Mouse (Mus musculus) left cerebral cortex, postnatal 14 days (tissue): Measurements from ENCODE around the gene Ppp5c. TPM values are rescaled to one million over a fixed set of nuclear protein-coding genes. Genes with fewer than 3 reads are reported as not detected.

Source experiments
- DNase-seq, 2 experiments: peaks; one replicate each; pipeline ENCODE4 v3.0.0; 2021 to 2022; ENCODE audit warnings: low spot score in 2 of 2, mixed read lengths in 1 of 2
- intact Hi-C: fragments of 180-260 bp; cut with DNase I; formaldehyde crosslinking; loops from one replicate; pipeline ENCODE4 v1.15.1; 2025
- total RNA-seq, 2 experiments: library from RNA; stranded (reverse); gene quantifications; 2 replicates each; pipeline ENCODE4 v1.2.3; 2021

Ppp5c gene
- total RNA-seq, 2 experiments from 2014 or later, result 182 to 185 TPM

DNA sequence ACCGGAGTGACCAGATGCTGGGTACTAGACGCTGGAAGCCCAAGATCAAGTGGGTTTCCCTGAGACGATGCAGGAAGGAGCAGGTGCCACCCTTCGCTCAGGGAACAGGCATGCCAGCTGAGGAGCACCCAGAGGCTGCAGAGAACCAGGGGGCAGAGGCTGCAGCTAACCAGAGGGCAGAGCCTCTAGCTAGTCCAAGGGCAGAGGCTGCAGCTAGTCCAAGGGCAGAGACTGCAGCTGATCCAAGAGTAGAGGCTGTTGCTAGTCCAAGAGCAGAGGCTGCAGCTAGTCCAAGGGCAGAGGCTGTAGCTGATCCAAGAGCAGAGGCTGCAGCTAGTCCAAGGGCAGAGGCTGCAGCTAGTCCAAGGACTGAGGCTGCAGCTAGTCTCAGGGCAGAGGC, 32.4 kb downstream of the Ppp5c start:
- no peak for DNase-seq
- intact Hi-C loops, result no loop called here

DNA sequence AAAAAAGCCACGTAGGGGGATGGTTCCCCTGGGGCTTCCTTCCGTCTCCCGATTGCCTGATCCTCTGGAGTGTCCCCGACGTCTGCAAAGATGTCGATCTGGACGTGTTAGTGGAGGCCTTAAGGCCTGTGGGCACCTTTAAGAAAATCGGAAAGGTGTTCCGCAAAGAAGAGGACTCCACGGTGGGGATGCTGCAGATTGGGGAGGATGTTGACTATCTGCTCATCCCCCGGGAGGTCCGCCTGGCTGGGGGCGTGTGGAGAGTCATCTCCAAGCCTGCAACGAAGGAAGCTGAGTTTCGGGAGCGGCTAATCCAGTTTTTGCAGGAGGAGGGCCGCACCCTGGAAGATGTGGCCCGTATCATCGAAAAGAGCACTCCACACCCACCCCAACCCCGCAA, 33.3 kb downstream of the Ppp5c start:
- intact Hi-C loops, result no loop called here
- DNase-seq, result no peak

DNA sequence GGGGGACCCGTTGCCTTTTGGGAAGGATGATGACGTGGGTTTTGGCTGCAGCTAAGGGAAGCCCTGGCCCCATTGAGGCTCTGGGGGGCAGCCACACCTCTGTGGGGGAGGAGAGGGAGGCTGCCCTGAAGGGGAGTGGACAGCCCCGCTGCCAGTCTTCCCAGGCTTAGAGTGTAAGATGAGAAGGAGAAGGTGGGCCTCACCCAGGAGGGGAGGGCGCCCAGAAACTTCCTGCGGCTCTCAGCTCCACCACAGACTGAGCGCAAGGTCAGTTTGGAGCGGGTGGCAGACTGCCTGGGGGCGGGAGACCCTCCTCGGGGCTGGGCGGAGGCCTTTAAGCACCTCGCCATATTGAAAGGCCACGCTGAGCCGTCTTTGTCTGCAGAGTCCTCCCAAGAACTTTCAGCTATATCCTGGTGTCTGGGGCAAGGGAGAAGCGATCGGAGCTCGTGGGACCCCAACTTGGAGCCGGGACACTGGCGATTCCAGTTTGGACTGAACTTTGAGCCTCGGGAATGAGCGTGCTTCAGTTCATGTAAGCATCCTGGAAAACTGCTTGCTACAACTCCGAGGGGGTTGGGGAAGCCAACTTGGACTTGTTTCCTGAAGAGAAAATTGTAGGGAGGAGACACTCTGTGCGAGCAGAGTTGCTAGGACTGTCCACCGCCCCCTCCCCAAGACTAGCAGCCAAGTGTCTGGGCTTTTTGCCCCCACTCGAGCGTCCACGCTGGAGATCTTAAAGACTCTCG, 33.9 kb downstream of the Ppp5c start:
- peak in 1 of 2 experiments; percentile 45 for DNase-seq
- intact Hi-C loops, result no loop called here

- intact Hi-C loops, result no loop called here
- no peak for DNase-seq
These were observed 35.3 kb downstream of the Ppp5c start, which contains the start of gene Ccdc8 for GRCm38 (mm10) chr7:16992451-16992807. TSS of gene Ccdc8 (plus strand) at chr7:16992708.

DNA sequence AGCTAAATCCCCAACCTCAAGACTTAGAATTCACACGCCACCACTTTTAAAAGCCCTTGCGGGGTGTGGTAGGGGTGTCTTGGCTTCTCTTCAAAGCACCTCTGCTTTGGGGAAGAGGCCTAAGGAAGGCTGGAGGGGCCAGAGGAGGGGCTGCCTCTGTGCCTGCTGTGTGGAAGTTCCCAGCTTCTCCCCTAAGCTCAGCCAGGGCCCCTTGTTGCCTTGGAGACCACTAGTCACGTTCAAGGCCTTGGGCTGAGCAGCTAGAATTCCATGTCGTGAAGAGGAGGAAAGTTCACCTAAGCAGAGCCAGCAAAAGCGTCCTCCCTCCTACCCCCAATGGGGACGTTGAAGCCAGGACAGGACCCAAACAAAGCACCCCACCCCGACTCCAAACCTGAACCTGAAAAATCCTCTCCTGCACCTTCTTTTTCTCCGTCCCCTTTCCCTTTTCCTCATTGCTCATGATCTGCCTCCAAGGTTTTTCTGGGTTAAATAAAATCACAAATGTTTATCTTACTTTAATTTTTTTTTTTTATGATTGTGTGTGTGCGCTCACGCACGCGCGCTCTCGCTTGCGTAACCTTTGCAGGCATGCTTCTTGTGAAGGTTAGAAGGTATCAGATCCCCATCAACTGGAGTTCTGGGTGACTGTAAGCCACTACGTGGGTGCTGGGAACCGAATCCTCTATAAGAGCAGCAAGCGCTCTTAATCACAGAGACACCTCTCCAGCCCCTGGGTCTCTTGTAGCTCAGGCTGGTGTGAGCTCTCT, 35.9 kb downstream of the Ppp5c start:
- no peak for DNase-seq
- intact Hi-C loops, result no loop called here

GRCm38 (mm10) chr7:16990006-16990744, 37.5 kb downstream of the Ppp5c start:
- DNase-seq, result no peak
- intact Hi-C loops, result no loop called here

GRCm38 (mm10) chr7:16988405-16988804, 39.3 kb downstream of the Ppp5c start:
- no peak for DNase-seq
- intact Hi-C loops, result no loop called here

- no peak for DNase-seq
- intact Hi-C loops, result no loop called here
These were observed 40.1 kb downstream of the Ppp5c start for GRCm38 (mm10) chr7:16987541-16988149.

DNA sequence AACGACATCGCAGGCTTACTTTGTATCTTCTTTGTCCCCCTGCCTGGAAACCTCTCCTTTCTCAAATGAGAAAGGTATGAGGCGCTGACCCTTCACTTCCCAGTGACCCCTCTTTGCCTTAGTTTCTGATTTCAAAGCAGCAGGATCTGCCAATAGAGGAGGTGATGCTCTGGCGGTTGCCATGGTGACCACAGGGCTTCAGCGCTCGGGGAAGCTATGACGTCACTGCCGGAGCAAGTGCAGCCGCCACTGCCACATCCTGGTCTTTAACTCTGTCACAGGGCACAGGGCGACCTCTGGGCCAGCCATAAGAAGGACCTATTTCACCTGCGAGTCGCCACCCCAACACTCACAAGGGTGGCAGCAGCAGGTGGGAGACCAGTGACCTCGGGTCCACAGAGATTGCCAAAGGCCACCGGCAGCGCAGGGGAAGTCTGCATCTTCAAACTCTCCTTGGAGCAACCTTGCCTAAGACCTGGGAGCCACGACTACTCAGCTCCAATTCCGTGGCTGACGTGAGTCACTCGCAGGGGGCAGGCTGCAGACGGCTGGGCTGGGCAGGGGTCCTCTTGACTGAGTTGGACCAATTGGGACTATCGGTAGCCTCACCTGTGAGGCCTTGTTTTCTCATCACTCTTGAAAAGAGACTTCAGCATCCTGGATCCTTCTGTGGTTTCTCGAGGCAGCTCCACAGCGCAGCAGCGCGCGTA, 44.7 kb downstream of the Ppp5c start, which contains the start of gene Gm42372:
Gm42372 (plus strand) TSS at position 228 of the 710 bp plus-strand sequence.
- intact Hi-C loops, result no loop called here
- DNase-seq, result peak; percentile 92 to 93

DNA sequence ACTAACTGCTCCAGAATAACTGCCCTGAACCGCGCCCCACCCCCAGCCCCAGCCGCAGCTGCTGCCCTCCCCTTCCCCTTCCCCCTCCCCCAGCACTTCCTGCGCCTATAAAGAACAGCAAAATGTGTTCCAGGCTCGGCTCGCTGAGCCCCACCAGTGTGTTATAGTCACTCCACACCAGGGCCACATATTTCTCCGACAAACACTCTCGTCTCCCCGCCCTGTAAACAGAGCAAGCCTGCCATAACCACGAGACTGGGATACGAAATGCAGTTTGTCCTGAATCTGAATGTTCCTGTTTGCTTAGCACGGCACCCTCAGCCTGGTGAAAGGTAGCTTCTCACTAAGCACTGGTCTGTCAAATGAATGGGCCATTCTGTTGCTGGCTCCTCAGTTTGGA, 47.4 kb downstream of the Ppp5c start:
- intact Hi-C loops, result no loop called here
- no peak for DNase-seq

DNA sequence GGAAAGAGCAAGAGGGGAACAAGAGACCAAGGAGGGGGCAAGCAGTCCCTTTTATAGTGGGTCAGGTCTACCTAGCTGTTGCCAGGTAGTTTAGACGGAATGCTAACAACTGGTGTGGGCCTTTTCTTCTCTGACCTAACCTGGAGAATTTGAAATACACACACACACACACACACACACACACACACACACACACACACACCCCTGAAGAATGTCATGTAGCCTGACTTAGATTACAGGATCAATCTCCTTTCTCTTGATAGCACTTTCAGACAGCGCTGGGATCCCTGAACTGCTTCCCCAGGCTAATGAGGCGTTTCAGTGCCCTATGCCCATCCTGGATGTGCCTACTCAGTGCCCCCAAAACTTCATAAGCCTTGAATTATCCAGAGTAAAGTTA, 49.1 kb downstream of the Ppp5c start:
- intact Hi-C loops, result no loop called here

GRCm38 (mm10) chr7:16978173-16978572, 49.6 kb downstream of the Ppp5c start:
- intact Hi-C loops, result no loop called here

More for the DNA sequence above, 49.1 kb downstream of the Ppp5c start:
- no peak for DNase-seq

GRCm38 (mm10) chr7:16976298-16976697, 51.4 kb downstream of the Ppp5c start:
- intact Hi-C loops, result no loop called here
- DNase-seq, result no peak

More at GRCm38 (mm10) chr7:16978173-16978572, 49.6 kb downstream of the Ppp5c start:
- no peak for DNase-seq

- no peak for DNase-seq
- intact Hi-C loops, result no loop called here
These were observed 53.7 kb downstream of the Ppp5c start for GRCm38 (mm10) chr7:16974018-16974417.

- intact Hi-C loops, result no loop called here
- no peak for DNase-seq
These were observed 56.6 kb downstream of the Ppp5c start for GRCm38 (mm10) chr7:16971160-16971559.

- intact Hi-C loops, result no loop called here
- no peak for DNase-seq
These were observed 59.3 kb downstream of the Ppp5c start for GRCm38 (mm10) chr7:16968414-16968813.

DNA sequence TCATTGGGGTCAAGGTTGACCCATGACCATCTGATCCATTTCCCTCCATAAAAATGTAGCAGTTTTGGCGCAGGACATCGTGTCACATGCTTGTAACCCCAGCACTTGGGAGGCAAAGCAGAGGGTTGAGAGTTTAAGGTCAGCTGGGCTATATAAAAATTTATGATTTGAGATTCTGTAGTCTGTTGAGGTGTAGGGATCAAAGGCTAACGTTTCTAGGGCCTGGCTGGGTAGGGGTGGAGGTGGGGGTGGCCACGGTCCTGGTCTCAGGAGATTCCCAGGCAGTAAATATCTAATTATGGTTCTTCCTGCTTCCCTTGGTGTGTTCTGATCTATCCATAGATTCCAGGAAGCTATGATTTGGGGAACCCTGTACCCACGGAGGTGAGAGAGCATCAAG, 66.0 kb downstream of the Ppp5c start:
- intact Hi-C loops, result no loop called here
- no peak for DNase-seq

- peak; percentile 96 to 97 for DNase-seq
- intact Hi-C loops, result no loop called here
These were observed 68.1 kb downstream of the Ppp5c start, which contains the start of gene Pnmal1 for GRCm38 (mm10) chr7:16959539-16960187. TSS of gene Pnmal1 (plus strand) at chr7:16959679.
